Mouse (Mus musculus): ENCODE measurements around the gene Ldlrad1. TPM values are rescaled to one million over a fixed set of nuclear protein-coding genes. Genes with fewer than 3 reads are reported as not detected.

Gene Ldlrad1
- total RNA-seq, 1 experiment: not detected

- in situ Hi-C loops (cut with MboI; ENCODE audit: low sequenced_read_pairs in 2 of 2, unreplicated experiment in 2 of 2): loop anchor here in 1 of 2 experiments (10.0 kb wide), 1 partner anchor 352 kb away; no protein-coding TSS in a partner anchor
- no peak for TF ChIP-seq MAFK (IDR thresholded peaks at IDR 0.05; ENCODE audit: insufficient read depth, low read depth, low read length)
- no peak for TF ChIP-seq ZC3H11A (IDR thresholded peaks at IDR 0.05; ENCODE audit: borderline replicate concordance, low read depth, low read length)
- TF ChIP-seq ZNF384 (IDR thresholded peaks at IDR 0.05; ENCODE audit: low read depth, low read length): no peak
- TF ChIP-seq HCFC1 (IDR thresholded peaks at IDR 0.05; ENCODE audit: borderline replicate concordance, insufficient read depth, low read length): no peak
- Histone ChIP-seq H3K4me3 (ENCODE audit: insufficient read depth in 1 of 2, low read depth in 1 of 2, low read length in 2 of 2, poor library complexity in 1 of 2, severe bottlenecking in 1 of 2) (no peak overlapping the region), H3K9me3 (ENCODE audit: control insufficient read depth, insufficient read depth, low read depth, low read length) (no peaks in the 10 kb centered on the region), H3K27ac (ENCODE audit: insufficient read depth, low read depth, low read length, poor library complexity, severe bottlenecking) (no peak overlapping the region), H3K4me1 (ENCODE audit: control insufficient read depth in 2 of 2, insufficient read depth in 2 of 2, low read length in 2 of 2, poor library complexity in 1 of 2) (no peaks in the 10 kb centered on the region), H3K36me3 (ENCODE audit: control insufficient read depth, insufficient read depth, low read length, poor library complexity, severe bottlenecking) (peaks cover 4% of the 10 kb centered on the region; the same call in 1 of the 2 replicates), H3K9ac (ENCODE audit: insufficient read depth, low read depth, low read length, poor library complexity, severe bottlenecking) (no peak overlapping the region)
- DNase-seq (ENCODE audit: low read depth, low spot score): no peak
These were observed 42.3 kb upstream of the Ldlrad1 start for GRCm38 (mm10) chr4:107166700-107167099.

GRCm38 (mm10) chr4:107167798-107168197, 41.2 kb upstream of the Ldlrad1 start:
- no peak for DNase-seq (ENCODE audit: low read depth, low spot score)
- Histone ChIP-seq H3K4me3 (ENCODE audit: insufficient read depth in 1 of 2, low read depth in 1 of 2, low read length in 2 of 2, poor library complexity in 1 of 2, severe bottlenecking in 1 of 2) (no peak overlapping the region), H3K9ac (ENCODE audit: insufficient read depth, low read depth, low read length, poor library complexity, severe bottlenecking) (no peak overlapping the region), H3K36me3 (ENCODE audit: control insufficient read depth, insufficient read depth, low read length, poor library complexity, severe bottlenecking) (peaks cover 6% of the 10 kb centered on the region; the same call in 1 of the 2 replicates), H3K9me3 (ENCODE audit: control insufficient read depth, insufficient read depth, low read depth, low read length) (no peaks in the 10 kb centered on the region), H3K27ac (ENCODE audit: insufficient read depth, low read depth, low read length, poor library complexity, severe bottlenecking) (no peak overlapping the region), H3K4me1 (ENCODE audit: control insufficient read depth in 2 of 2, insufficient read depth in 2 of 2, low read length in 2 of 2, poor library complexity in 1 of 2) (no peaks in the 10 kb centered on the region)
- TF ChIP-seq MAFK (IDR thresholded peaks at IDR 0.05; ENCODE audit: insufficient read depth, low read depth, low read length) (no peak), CHD2 (IDR thresholded peaks at IDR 0.05; ENCODE audit: low read depth, low read length) (no peak), HCFC1 (IDR thresholded peaks at IDR 0.05; ENCODE audit: borderline replicate concordance, insufficient read depth, low read length) (no peak)
- in situ Hi-C loops (cut with MboI; ENCODE audit: low sequenced_read_pairs in 2 of 2, unreplicated experiment in 2 of 2): loop anchor here in 1 of 2 experiments (10.0 kb wide), 1 partner anchor 353 kb away; no protein-coding TSS in a partner anchor

GRCm38 (mm10) chr4:107177506-107177905, 31.5 kb upstream of the Ldlrad1 start:
- H3K4me1 ChIP-seq (ENCODE audit: control insufficient read depth in 2 of 2, insufficient read depth in 2 of 2, low read length in 2 of 2, poor library complexity in 1 of 2): peaks cover 4 to 6% of the 10 kb centered on the region in 2 experiments; a peak in 3 of 4 replicates
- H3K9ac ChIP-seq (ENCODE audit: insufficient read depth, low read depth, low read length, poor library complexity, severe bottlenecking): peak overlapping the region; percentile 89; the same call in 1 of the 2 replicates
- in situ Hi-C loops (cut with MboI; ENCODE audit: low sequenced_read_pairs in 2 of 2, unreplicated experiment in 2 of 2): no loop called here
- no peaks in the 10 kb centered on the region for H3K9me3 ChIP-seq (ENCODE audit: control insufficient read depth, insufficient read depth, low read depth, low read length)
- DNase-seq (ENCODE audit: low read depth, low spot score): no peak
- no peak for TF ChIP-seq CHD2 (IDR thresholded peaks at IDR 0.05; ENCODE audit: low read depth, low read length)
- no peak for TF ChIP-seq ZC3H11A (IDR thresholded peaks at IDR 0.05; ENCODE audit: borderline replicate concordance, low read depth, low read length)
- no peak for TF ChIP-seq ZNF384 (IDR thresholded peaks at IDR 0.05; ENCODE audit: low read depth, low read length)
- TF ChIP-seq HCFC1 (IDR thresholded peaks at IDR 0.05; ENCODE audit: borderline replicate concordance, insufficient read depth, low read length): no peak
- no peak for TF ChIP-seq MAFK (IDR thresholded peaks at IDR 0.05; ENCODE audit: insufficient read depth, low read depth, low read length)
- H3K36me3 ChIP-seq (ENCODE audit: control insufficient read depth, insufficient read depth, low read length, poor library complexity, severe bottlenecking): 0 out of 2 replicates have a peak, but pooled peaks cover under 1% of the 10 kb centered on the region
- peak overlapping the region; percentile 76 to 100 for H3K4me3 ChIP-seq (ENCODE audit: insufficient read depth in 1 of 2, low read depth in 1 of 2, low read length in 2 of 2, poor library complexity in 1 of 2, severe bottlenecking in 1 of 2)
- no peak overlapping the region for H3K27ac ChIP-seq (ENCODE audit: insufficient read depth, low read depth, low read length, poor library complexity, severe bottlenecking)

- Histone ChIP-seq H3K9ac (ENCODE audit: insufficient read depth, low read depth, low read length, poor library complexity, severe bottlenecking) (peak within 1 kb of the TSS; percentile 89), H3K4me1 (ENCODE audit: control insufficient read depth in 2 of 2, insufficient read depth in 2 of 2, low read length in 2 of 2, poor library complexity in 1 of 2) (peaks cover 4 to 8% of the 10 kb centered on the region in 2 experiments; a peak in 3 of 4 replicates), H3K36me3 (ENCODE audit: control insufficient read depth, insufficient read depth, low read length, poor library complexity, severe bottlenecking) (no peaks in the 10 kb centered on the region), H3K27ac (ENCODE audit: insufficient read depth, low read depth, low read length, poor library complexity, severe bottlenecking) (peak within 1 kb of the TSS; percentile 91), H3K4me3 (ENCODE audit: insufficient read depth in 1 of 2, low read depth in 1 of 2, low read length in 2 of 2, poor library complexity in 1 of 2, severe bottlenecking in 1 of 2) (peak within 1 kb of the TSS; percentile 76 to 100), H3K9me3 (ENCODE audit: control insufficient read depth, insufficient read depth, low read depth, low read length) (no peaks in the 10 kb centered on the region)
- in situ Hi-C loops (cut with MboI; ENCODE audit: low sequenced_read_pairs in 2 of 2, unreplicated experiment in 2 of 2): no loop called here
- DNase-seq (ENCODE audit: low read depth, low spot score): peak; percentile 95
- TF ChIP-seq HCFC1 (IDR thresholded peaks at IDR 0.05; ENCODE audit: borderline replicate concordance, insufficient read depth, low read length) (peak; percentile 90), ZC3H11A (IDR thresholded peaks at IDR 0.05; ENCODE audit: borderline replicate concordance, low read depth, low read length) (no peak)
These were observed 30.7 kb upstream of the Ldlrad1 start, which contains the start of gene Tmem59 for GRCm38 (mm10) chr4:107178182-107178829. Gene Tmem59 (plus strand): TSS chr4:107178399.

Data from ES-E14 (cell line).